ENCODE assay signal across 39 mouse cellular contexts in the genomic region with DNA sequence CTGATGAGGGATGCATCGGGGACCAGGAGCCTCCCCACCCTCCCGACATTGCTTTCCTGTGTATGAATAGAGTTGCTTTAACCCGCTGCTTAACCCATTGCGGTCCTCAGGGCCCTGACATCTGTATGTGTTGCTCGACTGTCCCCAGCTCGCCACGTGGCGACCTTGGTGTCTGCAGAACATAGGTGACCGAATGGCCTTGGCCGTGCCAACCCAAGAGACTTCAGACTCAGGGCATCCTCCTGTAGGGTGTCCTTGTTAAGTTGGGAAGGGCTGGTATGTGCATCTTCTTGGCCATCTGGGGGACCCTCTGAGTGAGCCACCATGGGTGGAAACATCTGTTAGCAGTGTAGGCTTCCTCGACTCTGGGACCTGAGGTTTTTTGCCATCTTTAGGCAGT. TPM values are rescaled to one million over a fixed set of nuclear protein-coding genes. Genes with fewer than 3 reads are reported as not detected.
"Had no signal": no experiment of that assay in that cellular context is flagged by ENCODE, and none has a peak within 500 bp of the region (broad histone marks: within the 10 kb centered on the region; RNA-seq: fewer than 3 reads in every experiment).

No protein-coding gene starts in this region.

- H3K4me1 ChIP-seq: forebrain, embryonic 13.5 days; forebrain, embryonic 15.5 days had no signal

- H3K4me3 ChIP-seq: embryonic facial prominence, embryonic 10.5 days; embryonic facial prominence, embryonic 12.5 days; embryonic facial prominence, embryonic 13.5 days; embryonic facial prominence, embryonic 15.5 days; erythroblast, embryonic 14.5 days; forebrain, embryonic 10.5 days; forebrain, embryonic 12.5 days; forebrain, embryonic 13.5 days; forebrain, embryonic 15.5 days; gastrocnemius, adult 2 months; heart, adult 2 months had no signal

- H3K9me3 ChIP-seq: embryonic facial prominence, embryonic 10.5 days; embryonic facial prominence, embryonic 12.5 days; embryonic facial prominence, embryonic 13.5 days; embryonic facial prominence, embryonic 15.5 days; forebrain, embryonic 10.5 days; forebrain, embryonic 12.5 days; forebrain, embryonic 13.5 days; forebrain, embryonic 15.5 days had no signal

- DNase-seq: cerebellum, adult 8-10 months; cerebellum, adult 9-10 months; cerebellum, adult 9-11 months; cerebellum, postnatal 10 days; cerebellum, postnatal 14 days; cerebellum, postnatal 25 days; cerebellum, postnatal 36 days; embryo, embryonic 11 days; forebrain, postnatal 0 days; gastrocnemius, adult 2 months; gastrocnemius, postnatal 10 days; gastrocnemius, postnatal 14 days; gastrocnemius, postnatal 25 days; gastrocnemius, postnatal 36 days; heart, adult 18-20 months; heart, adult 2 months had no signal

- H3K27ac ChIP-seq: embryonic facial prominence, embryonic 10.5 days; embryonic facial prominence, embryonic 12.5 days; embryonic facial prominence, embryonic 13.5 days; embryonic facial prominence, embryonic 15.5 days; forebrain, embryonic 10.5 days; forebrain, embryonic 12.5 days; forebrain, embryonic 13.5 days; forebrain, embryonic 15.5 days; gastrocnemius, adult 2 months; heart, adult 2 months had no signal

- H3K27me3 ChIP-seq: embryonic facial prominence, embryonic 12.5 days; embryonic facial prominence, embryonic 13.5 days; embryonic facial prominence, embryonic 15.5 days; forebrain, embryonic 12.5 days; forebrain, embryonic 13.5 days; forebrain, embryonic 15.5 days had no signal

RNA-seq across cellular contexts. Expression of a gene that starts 2.2 kb away (rescaled TPM):
- total RNA-seq: common myeloid progenitor, adult 5-6 weeks; forebrain, postnatal 0 days; gastrocnemius, adult 18-20 months; gastrocnemius, adult 2 months; gastrocnemius, adult 8-10 months; gastrocnemius, postnatal 10 days; gastrocnemius, postnatal 14 days; gastrocnemius, postnatal 36 days; gastrocnemius, postnatal 4 days; granulocyte monocyte progenitor cell, adult 5-6 weeks; heart, adult 18-20 months; heart, adult 2 months; heart, adult 8-10 months had no signal
- polyA plus RNA-seq: cortical plate, adult 2 months; embryonic facial prominence, embryonic 10.5 days; embryonic facial prominence, embryonic 11.5 days; embryonic facial prominence, embryonic 12.5 days; embryonic facial prominence, embryonic 13.5 days; embryonic facial prominence, embryonic 14.5 days; embryonic facial prominence, embryonic 15.5 days; forebrain, embryonic 10.5 days; forebrain, embryonic 11.5 days; forebrain, embryonic 12.5 days; forebrain, embryonic 13.5 days; forebrain, embryonic 14.5 days; forebrain, embryonic 15.5 days; forebrain, embryonic 16.5 days; forebrain, postnatal 0 days; gonadal fat pad, adult 2 months; heart, adult 2 months had no signal

RNA-seq across cellular contexts. Expression of a gene that starts 48.1 kb away (rescaled TPM):
- total RNA-seq: common myeloid progenitor, adult 5-6 weeks; gastrocnemius, adult 18-20 months; gastrocnemius, adult 2 months; gastrocnemius, adult 8-10 months; gastrocnemius, postnatal 10 days; gastrocnemius, postnatal 14 days; gastrocnemius, postnatal 25 days; gastrocnemius, postnatal 36 days; gastrocnemius, postnatal 4 days; granulocyte monocyte progenitor cell, adult 5-6 weeks; heart, adult 18-20 months; heart, adult 2 months; heart, adult 8-10 months had no signal
- polyA plus RNA-seq: cerebellum, adult 2 months; cortical plate, adult 2 months; embryonic facial prominence, embryonic 10.5 days; embryonic facial prominence, embryonic 11.5 days; embryonic facial prominence, embryonic 12.5 days; embryonic facial prominence, embryonic 13.5 days; embryonic facial prominence, embryonic 14.5 days; erythroblast, embryonic 14.5 days; forebrain, embryonic 10.5 days; forebrain, embryonic 11.5 days; forebrain, embryonic 12.5 days; forebrain, embryonic 13.5 days; forebrain, embryonic 14.5 days; forebrain, embryonic 15.5 days; forebrain, embryonic 16.5 days; forebrain, postnatal 0 days; gonadal fat pad, adult 2 months; heart, adult 2 months had no signal
